Mouse (Mus musculus) heart, embryonic 16.5 days (tissue): ENCODE data around the gene Hs1bp3. TPM values are rescaled to one million over a fixed set of nuclear protein-coding genes. Genes with fewer than 3 reads are reported as not detected.

Source experiments
- ATAC-seq: fragments of 200-750 bp; cut with Nextera tagmentation; replicated peaks from 2 replicates; pipeline ENCODE4 v1.8.0; 2017; ENCODE audit warnings: moderate number of reproducible peaks; ENCODE audit not compliant: insufficient read depth, low FRiP score; ENCODE audit errors: extremely low read depth
- H3K27ac ChIP-seq: fragments of 300-500 bp; sonication (generic); 2 replicates; pipeline ENCODE4 v1.5.1; 2014; ENCODE audit warnings: mild to moderate bottlenecking, low read length, control low read depth, moderate library complexity
- H3K27me3 ChIP-seq: fragments of 300-500 bp; sonication (generic); 2 replicates; pipeline ENCODE4 v1.6.1; 2014; ENCODE audit warnings: low read length, mixed read lengths; ENCODE audit not compliant: control insufficient read depth, insufficient read depth
- H3K36me3 ChIP-seq: fragments of 300-500 bp; sonication (generic); 2 replicates; pipeline ENCODE4 v1.6.1; 2014; ENCODE audit not compliant: control insufficient read depth, insufficient read depth
- H3K4me1 ChIP-seq: fragments of 300-500 bp; sonication (generic); 2 replicates; pipeline ENCODE4 v1.6.1; 2014; ENCODE audit warnings: low read length, mixed read lengths; ENCODE audit not compliant: control insufficient read depth, insufficient read depth
- H3K4me2 ChIP-seq: fragments of 300-500 bp; sonication (generic); 2 replicates; pipeline ENCODE4 v1.6.1; 2014; ENCODE audit warnings: low read depth, mild to moderate bottlenecking, control low read depth, low read length
- H3K4me3 ChIP-seq: fragments of 300-500 bp; sonication (generic); 2 replicates; pipeline ENCODE4 v1.5.1; 2014; ENCODE audit warnings: mild to moderate bottlenecking, control low read depth, low read length
- H3K9ac ChIP-seq: fragments of 300-500 bp; sonication (generic); 2 replicates; pipeline ENCODE4 v1.6.1; 2014; ENCODE audit warnings: low read length, control low read depth
- H3K9me3 ChIP-seq: fragments of 300-500 bp; sonication (generic); replicated peaks from 2 replicates; pipeline ENCODE4 v1.6.1; 2016; ENCODE audit warnings: low read length; ENCODE audit not compliant: control insufficient read depth
- WGBS: fragments of 180-500 bp; shearing (Covaris S2); extraction: QIAGEN DNeasy Blood & Tissue Kit; methylation state at CpG from one replicate; pipeline ENCODE4 v1.1.7; 2014; 5-methylcytosine and 5-hydroxymethylcytosine counted together
- polyA plus RNA-seq: library from polyadenylated mRNA; unstranded; fragments of >200 nt; fragmentation: Nextera tagmentation; extraction: Ambion mirVana; gene quantifications from 2 replicates; pipeline ENCODE4 v1.2.1, GENCODE M21; 2015

The Hs1bp3 gene
- polyA plus RNA-seq, 1 experiment from 2014 or later: 15.1 TPM

GRCm38 (mm10) chr12:8377169-8377568 is 63.9 kb downstream of the Hs1bp3 start:
- Histone ChIP-seq H3K27me3 (no peaks in the 10 kb centered on the region), H3K9ac (no peak overlapping the region), H3K4me1 (peaks cover 28% of the 10 kb centered on the region), H3K27ac (no peak overlapping the region), H3K36me3 (no peaks in the 10 kb centered on the region), H3K4me3 (no peak overlapping the region), H3K9me3 (no peaks in the 10 kb centered on the region), H3K4me2 (no peak overlapping the region)
- no peak for ATAC-seq
- 91% methylated on average over 1 of the region's 1 CpGs for WGBS

GRCm38 (mm10) chr12:8377955-8378620 is 64.9 kb downstream of the Hs1bp3 start:
- 71% methylated on average over 9 of the region's 9 CpGs for WGBS
- Histone ChIP-seq H3K9ac (no peak overlapping the region), H3K36me3 (no peaks in the 10 kb centered on the region), H3K27me3 (no peaks in the 10 kb centered on the region), H3K4me1 (peaks cover 25% of the 10 kb centered on the region), H3K4me3 (no peak overlapping the region), H3K27ac (no peak overlapping the region), H3K4me2 (no peak overlapping the region), H3K9me3 (no peaks in the 10 kb centered on the region)
- ATAC-seq: no peak

GRCm38 (mm10) chr12:8379795-8380521 is 66.7 kb downstream of the Hs1bp3 start:
- Histone ChIP-seq H3K4me1 (peaks cover 25% of the 10 kb centered on the region), H3K36me3 (no peaks in the 10 kb centered on the region), H3K27me3 (no peaks in the 10 kb centered on the region), H3K9ac (no peak overlapping the region), H3K9me3 (no peaks in the 10 kb centered on the region), H3K4me2 (no peak overlapping the region), H3K4me3 (no peak overlapping the region), H3K27ac (peak overlapping the region; percentile 24; the same call in 1 of the 2 replicates)
- 35% methylated on average over 8 of the region's 8 CpGs for WGBS
- ATAC-seq: peak; percentile 71

- peaks cover 25% of the 10 kb centered on the region for H3K4me1 ChIP-seq
- 50% methylated on average over 9 of the region's 9 CpGs for WGBS
- no peaks in the 10 kb centered on the region for H3K36me3 ChIP-seq
Measured at GRCm38 (mm10) chr12:8380944-8381343, 67.7 kb downstream of the Hs1bp3 start.

GRCm38 (mm10) chr12:8381940-8382339 is 68.7 kb downstream of the Hs1bp3 start:
- no peak overlapping the region for H3K9ac ChIP-seq
- H3K4me2 ChIP-seq: no peak overlapping the region
- no peaks in the 10 kb centered on the region for H3K27me3 ChIP-seq
- 75% methylated on average over 2 of the region's 2 CpGs for WGBS
- no peaks in the 10 kb centered on the region for H3K36me3 ChIP-seq
- H3K4me1 ChIP-seq: peaks cover 35% of the 10 kb centered on the region
- no peak for ATAC-seq
- no peak overlapping the region for H3K4me3 ChIP-seq
- H3K9me3 ChIP-seq: no peaks in the 10 kb centered on the region
- H3K27ac ChIP-seq: no peak overlapping the region

More at GRCm38 (mm10) chr12:8380944-8381343, 67.7 kb downstream of the Hs1bp3 start:
- no peak for ATAC-seq
- no peak overlapping the region for H3K9ac ChIP-seq
- H3K27me3 ChIP-seq: no peaks in the 10 kb centered on the region
- H3K4me2 ChIP-seq: no peak overlapping the region
- no peaks in the 10 kb centered on the region for H3K9me3 ChIP-seq
- no peak overlapping the region for H3K4me3 ChIP-seq
- no peak overlapping the region for H3K27ac ChIP-seq

GRCm38 (mm10) chr12:8383822-8384221 is 70.6 kb downstream of the Hs1bp3 start:
- peaks cover 32% of the 10 kb centered on the region for H3K4me1 ChIP-seq
- H3K4me3 ChIP-seq: no peak overlapping the region
- no peak for ATAC-seq
- H3K9ac ChIP-seq: no peak overlapping the region
- H3K4me2 ChIP-seq: no peak overlapping the region
- H3K27ac ChIP-seq: no peak overlapping the region
- H3K36me3 ChIP-seq: no peaks in the 10 kb centered on the region
- WGBS: 50% methylated on average over 6 of the region's 6 CpGs
- H3K9me3 ChIP-seq: no peaks in the 10 kb centered on the region
- no peaks in the 10 kb centered on the region for H3K27me3 ChIP-seq

GRCm38 (mm10) chr12:8386451-8387011 is 73.3 kb downstream of the Hs1bp3 start:
- no peak overlapping the region for H3K9ac ChIP-seq
- H3K36me3 ChIP-seq: no peaks in the 10 kb centered on the region
- H3K27ac ChIP-seq: peak overlapping the region; percentile 87
- no peak overlapping the region for H3K4me2 ChIP-seq
- no peak overlapping the region for H3K4me3 ChIP-seq
- H3K9me3 ChIP-seq: no peaks in the 10 kb centered on the region
- 16% methylated on average over 6 of the region's 6 CpGs for WGBS
- ATAC-seq: peak; percentile 89
- peaks cover 13% of the 10 kb centered on the region for H3K4me1 ChIP-seq
- no peaks in the 10 kb centered on the region for H3K27me3 ChIP-seq

GRCm38 (mm10) chr12:8387281-8387680 is 74.0 kb downstream of the Hs1bp3 start:
- no peaks in the 10 kb centered on the region for H3K9me3 ChIP-seq
- no peak for ATAC-seq
- no peaks in the 10 kb centered on the region for H3K27me3 ChIP-seq
- H3K27ac ChIP-seq: peak overlapping the region; percentile 87
- H3K36me3 ChIP-seq: no peaks in the 10 kb centered on the region
- H3K4me2 ChIP-seq: no peak overlapping the region
- no peak overlapping the region for H3K4me3 ChIP-seq
- H3K9ac ChIP-seq: no peak overlapping the region
- WGBS: 57% methylated on average over 1 of the region's 1 CpGs
- H3K4me1 ChIP-seq: peaks cover 13% of the 10 kb centered on the region
